Mouse (Mus musculus): ENCODE data around the gene Anks1. TPM values are rescaled to one million over a fixed set of nuclear protein-coding genes. Genes with fewer than 3 reads are reported as not detected.
A peak's percentile ranks its signal among the peaks of the same experiment; 100 is the strongest.

Gene Anks1
- polyA plus RNA-seq, 1 experiment from 2014 or later, result 14.5 TPM

GRCm38 (mm10) chr17:28048425-28048824 lies 139.3 kb downstream of the Anks1 start:
- Histone ChIP-seq H3K4me3 (ENCODE audit: low read length) (no peak overlapping the region), H3K27ac (ENCODE audit: low read length) (no peak overlapping the region), H3K9me3 (ENCODE audit: low read length) (no peaks in the 10 kb centered on the region), H3K4me1 (ENCODE audit: insufficient read depth, low read length) (no peaks in the 10 kb centered on the region), H3K9ac (replicated peaks; ENCODE audit: low read length) (no peak overlapping the region), H3K27me3 (ENCODE audit: insufficient read depth, low read length) (no peaks in the 10 kb centered on the region), H3K36me3 (ENCODE audit: insufficient read depth, low read length) (peaks cover 4% of the 10 kb centered on the region; the same call in 1 of the 2 replicates), H3K4me2 (replicated peaks; ENCODE audit: low read depth, low read length) (no peak overlapping the region)
- WGBS, result 41% methylated on average over 4 of the region's 4 CpGs
- ATAC-seq (ENCODE audit: low FRiP score, low TSS enrichment), result peak; percentile 56; the same call in 1 of the 2 replicates

- Histone ChIP-seq H3K4me1 (ENCODE audit: insufficient read depth, low read length) (no peaks in the 10 kb centered on the region), H3K9ac (replicated peaks; ENCODE audit: low read length) (no peak overlapping the region), H3K36me3 (ENCODE audit: insufficient read depth, low read length) (peaks cover 11% of the 10 kb centered on the region), H3K4me3 (ENCODE audit: low read length) (no peak overlapping the region), H3K9me3 (ENCODE audit: low read length) (no peaks in the 10 kb centered on the region), H3K27ac (ENCODE audit: low read length) (no peak overlapping the region), H3K27me3 (ENCODE audit: insufficient read depth, low read length) (no peaks in the 10 kb centered on the region), H3K4me2 (replicated peaks; ENCODE audit: low read depth, low read length) (no peak overlapping the region)
- 91% methylated on average over 8 of the region's 8 CpGs for WGBS
- ATAC-seq (ENCODE audit: low FRiP score, low TSS enrichment), result no peak
Observed at GRCm38 (mm10) chr17:28050210-28050609, 141.1 kb downstream of the Anks1 start.

GRCm38 (mm10) chr17:28052293-28052863 lies 143.3 kb downstream of the Anks1 start:
- Histone ChIP-seq H3K9ac (replicated peaks; ENCODE audit: low read length) (peak overlapping the region; percentile 24; the same call in 1 of the 2 replicates), H3K4me3 (ENCODE audit: low read length) (no peak overlapping the region), H3K27ac (ENCODE audit: low read length) (peak overlapping the region; percentile 19; the same call in 1 of the 2 replicates), H3K4me1 (ENCODE audit: insufficient read depth, low read length) (no peaks in the 10 kb centered on the region), H3K36me3 (ENCODE audit: insufficient read depth, low read length) (peaks cover 14% of the 10 kb centered on the region), H3K27me3 (ENCODE audit: insufficient read depth, low read length) (no peaks in the 10 kb centered on the region), H3K9me3 (ENCODE audit: low read length) (no peaks in the 10 kb centered on the region), H3K4me2 (replicated peaks; ENCODE audit: low read depth, low read length) (no peak overlapping the region)
- peak; percentile 58; the same call in 1 of the 2 replicates for ATAC-seq (ENCODE audit: low FRiP score, low TSS enrichment)
- 64% methylated on average over 21 of the region's 21 CpGs for WGBS

- Histone ChIP-seq H3K4me1 (ENCODE audit: insufficient read depth, low read length) (no peaks in the 10 kb centered on the region), H3K4me2 (replicated peaks; ENCODE audit: low read depth, low read length) (no peak overlapping the region), H3K27me3 (ENCODE audit: insufficient read depth, low read length) (no peaks in the 10 kb centered on the region), H3K9me3 (ENCODE audit: low read length) (no peaks in the 10 kb centered on the region), H3K36me3 (ENCODE audit: insufficient read depth, low read length) (peaks cover 31% of the 10 kb centered on the region), H3K9ac (replicated peaks; ENCODE audit: low read length) (no peak overlapping the region), H3K4me3 (ENCODE audit: low read length) (no peak overlapping the region), H3K27ac (ENCODE audit: low read length) (no peak overlapping the region)
- WGBS, result 84% methylated on average over 13 of the region's 13 CpGs
- no peak for ATAC-seq (ENCODE audit: low FRiP score, low TSS enrichment)
Observed at GRCm38 (mm10) chr17:28058346-28058745, 149.2 kb downstream of the Anks1 start.

GRCm38 (mm10) chr17:28060681-28061080 lies 151.6 kb downstream of the Anks1 start:
- Histone ChIP-seq H3K27ac (ENCODE audit: low read length) (no peak overlapping the region), H3K4me1 (ENCODE audit: insufficient read depth, low read length) (no peaks in the 10 kb centered on the region), H3K27me3 (ENCODE audit: insufficient read depth, low read length) (no peaks in the 10 kb centered on the region), H3K9me3 (ENCODE audit: low read length) (no peaks in the 10 kb centered on the region), H3K4me2 (replicated peaks; ENCODE audit: low read depth, low read length) (no peak overlapping the region), H3K9ac (replicated peaks; ENCODE audit: low read length) (no peak overlapping the region), H3K4me3 (ENCODE audit: low read length) (no peak overlapping the region), H3K36me3 (ENCODE audit: insufficient read depth, low read length) (peaks cover 23% of the 10 kb centered on the region)
- ATAC-seq (ENCODE audit: low FRiP score, low TSS enrichment), result no peak
- 88% methylated on average over 11 of the region's 11 CpGs for WGBS

DNA sequence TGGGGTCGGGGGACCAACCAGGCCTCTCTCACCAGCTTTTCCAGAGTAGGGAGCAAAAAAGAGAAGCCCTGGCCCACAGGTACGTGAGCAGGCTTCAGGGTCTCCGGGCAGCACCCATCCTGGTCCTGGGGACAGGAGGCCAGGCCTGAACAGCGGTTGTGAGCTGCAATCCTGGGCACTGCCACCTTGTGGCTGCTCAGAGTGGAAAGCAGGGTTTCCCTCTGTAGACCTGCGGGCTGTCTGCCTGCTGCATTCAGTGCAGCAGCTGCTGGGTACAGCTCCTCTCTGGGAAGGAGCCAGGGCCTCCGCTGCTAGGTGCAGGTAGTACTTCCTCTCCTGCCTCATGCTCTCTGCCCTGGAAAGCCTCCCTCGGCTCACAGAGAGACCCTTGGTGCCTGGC lies 152.4 kb downstream of the Anks1 start:
- Histone ChIP-seq H3K27ac (ENCODE audit: low read length) (no peak overlapping the region), H3K9me3 (ENCODE audit: low read length) (no peaks in the 10 kb centered on the region)

GRCm38 (mm10) chr17:28062710-28063109 lies 153.6 kb downstream of the Anks1 start:
- Histone ChIP-seq H3K4me3 (ENCODE audit: low read length) (no peak overlapping the region), H3K36me3 (ENCODE audit: insufficient read depth, low read length) (peaks cover 20% of the 10 kb centered on the region; the same call in 1 of the 2 replicates), H3K9me3 (ENCODE audit: low read length) (no peaks in the 10 kb centered on the region), H3K4me1 (ENCODE audit: insufficient read depth, low read length) (no peaks in the 10 kb centered on the region), H3K4me2 (replicated peaks; ENCODE audit: low read depth, low read length) (no peak overlapping the region), H3K27ac (ENCODE audit: low read length) (no peak overlapping the region), H3K27me3 (ENCODE audit: insufficient read depth, low read length) (no peaks in the 10 kb centered on the region), H3K9ac (replicated peaks; ENCODE audit: low read length) (no peak overlapping the region)
- ATAC-seq (ENCODE audit: low FRiP score, low TSS enrichment), result no peak
- 92% methylated on average over 7 of the region's 7 CpGs for WGBS

More for the DNA sequence above, 152.4 kb downstream of the Anks1 start:
- H3K36me3 ChIP-seq (ENCODE audit: insufficient read depth, low read length), result peaks cover 23% of the 10 kb centered on the region
- no peak overlapping the region for H3K4me2 ChIP-seq (replicated peaks; ENCODE audit: low read depth, low read length)
- no peaks in the 10 kb centered on the region for H3K27me3 ChIP-seq (ENCODE audit: insufficient read depth, low read length)
- no peak overlapping the region for H3K4me3 ChIP-seq (ENCODE audit: low read length)
- no peak overlapping the region for H3K9ac ChIP-seq (replicated peaks; ENCODE audit: low read length)
- ATAC-seq (ENCODE audit: low FRiP score, low TSS enrichment), result peak; percentile 72
- no peaks in the 10 kb centered on the region for H3K4me1 ChIP-seq (ENCODE audit: insufficient read depth, low read length)
- WGBS, result 57% methylated on average over 7 of the region's 7 CpGs

- no peaks in the 10 kb centered on the region for H3K27me3 ChIP-seq (ENCODE audit: insufficient read depth, low read length)
- no peak overlapping the region for H3K4me3 ChIP-seq (ENCODE audit: low read length)
- H3K9me3 ChIP-seq (ENCODE audit: low read length), result no peaks in the 10 kb centered on the region
- peaks cover 20% of the 10 kb centered on the region; the same call in 1 of the 2 replicates for H3K36me3 ChIP-seq (ENCODE audit: insufficient read depth, low read length)
- H3K4me1 ChIP-seq (ENCODE audit: insufficient read depth, low read length), result no peaks in the 10 kb centered on the region
- H3K27ac ChIP-seq (ENCODE audit: low read length), result no peak overlapping the region
- H3K9ac ChIP-seq (replicated peaks; ENCODE audit: low read length), result no peak overlapping the region
- no peak for ATAC-seq (ENCODE audit: low FRiP score, low TSS enrichment)
- 88% methylated on average over 6 of the region's 6 CpGs for WGBS
- no peak overlapping the region for H3K4me2 ChIP-seq (replicated peaks; ENCODE audit: low read depth, low read length)
Observed at GRCm38 (mm10) chr17:28063163-28063562, 154.1 kb downstream of the Anks1 start.

DNA sequence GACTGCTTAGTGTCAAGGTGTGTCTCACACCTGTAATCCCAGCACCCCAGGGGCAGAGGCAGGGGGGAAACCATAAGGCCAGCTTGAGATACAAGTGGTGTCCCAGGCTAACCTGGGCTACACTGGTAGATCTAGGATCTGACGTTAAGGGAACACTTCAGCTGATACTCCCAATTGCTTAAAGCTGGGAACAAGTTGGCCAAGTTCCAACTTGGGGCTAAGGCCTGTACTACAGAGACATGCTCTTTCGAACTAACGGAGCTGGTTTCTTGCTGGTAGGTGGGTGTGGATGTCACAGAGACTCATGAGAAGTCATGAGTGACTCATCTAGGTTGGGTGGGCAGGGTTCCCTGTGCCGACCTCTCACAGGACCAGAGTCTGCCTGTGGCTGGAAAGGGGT lies 158.2 kb downstream of the Anks1 start:
- ATAC-seq (ENCODE audit: low FRiP score, low TSS enrichment), result no peak
- no peaks in the 10 kb centered on the region for H3K36me3 ChIP-seq (ENCODE audit: insufficient read depth, low read length)
- H3K9ac ChIP-seq (replicated peaks; ENCODE audit: low read length), result no peak overlapping the region
- no peaks in the 10 kb centered on the region for H3K4me1 ChIP-seq (ENCODE audit: insufficient read depth, low read length)
- no peaks in the 10 kb centered on the region for H3K27me3 ChIP-seq (ENCODE audit: insufficient read depth, low read length)
- WGBS, result 78% methylated on average over 4 of the region's 4 CpGs
- no peak overlapping the region for H3K4me3 ChIP-seq (ENCODE audit: low read length)
- H3K27ac ChIP-seq (ENCODE audit: low read length), result no peak overlapping the region
- H3K4me2 ChIP-seq (replicated peaks; ENCODE audit: low read depth, low read length), result no peak overlapping the region
- no peaks in the 10 kb centered on the region for H3K9me3 ChIP-seq (ENCODE audit: low read length)

DNA sequence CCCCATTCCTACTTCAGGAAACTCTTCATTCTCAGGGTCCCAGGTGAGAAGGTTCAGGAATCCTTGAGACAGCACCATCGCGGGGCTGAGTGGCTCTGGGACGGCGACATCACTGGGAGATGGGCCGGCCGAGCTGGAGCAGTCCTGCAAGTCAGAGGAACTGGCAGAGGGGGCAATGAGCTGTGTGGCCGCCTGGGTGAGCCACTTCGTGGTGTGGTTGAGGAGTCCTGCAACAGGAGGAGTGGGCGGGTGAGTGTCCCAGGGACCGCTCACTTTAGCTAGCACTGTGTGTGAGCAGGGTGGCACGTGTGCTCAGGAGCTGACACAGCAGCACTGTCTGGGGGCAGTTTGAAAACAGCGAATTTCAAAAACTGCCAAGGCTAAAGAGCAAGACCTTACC lies 160.3 kb downstream of the Anks1 start:
- H3K27me3 ChIP-seq (ENCODE audit: insufficient read depth, low read length), result no peaks in the 10 kb centered on the region
- no peak overlapping the region for H3K4me2 ChIP-seq (replicated peaks; ENCODE audit: low read depth, low read length)
- H3K4me3 ChIP-seq (ENCODE audit: low read length), result no peak overlapping the region
- no peaks in the 10 kb centered on the region for H3K4me1 ChIP-seq (ENCODE audit: insufficient read depth, low read length)
- 0 out of 2 replicates have a peak, but pooled peaks have one; percentile 49 for ATAC-seq (ENCODE audit: low FRiP score, low TSS enrichment)
- H3K36me3 ChIP-seq (ENCODE audit: insufficient read depth, low read length), result no peaks in the 10 kb centered on the region
- no peak overlapping the region for H3K27ac ChIP-seq (ENCODE audit: low read length)
- WGBS, result 11% methylated on average over 12 of the region's 12 CpGs
- H3K9me3 ChIP-seq (ENCODE audit: low read length), result no peaks in the 10 kb centered on the region
- no peak overlapping the region for H3K9ac ChIP-seq (replicated peaks; ENCODE audit: low read length)
